Mouse (Mus musculus): Measurements from ENCODE around the gene Myct1.

- TF ChIP-seq POLR2A (IDR thresholded peaks at IDR 0.05; ENCODE audit: low read depth, low read length) = no peak
- no peak for TF ChIP-seq CTCF (IDR thresholded peaks at IDR 0.05; ENCODE audit: borderline replicate concordance, insufficient read depth, low read length)
These were observed 23.5 kb upstream of the Myct1 start for GRCm38 (mm10) chr10:5570059-5570458.
